Mouse (Mus musculus) hematopoietic stem cell, adult 5-6 weeks (primary cell): ENCODE results near the gene 4933428G20Rik. TPM values are rescaled to one million over a fixed set of nuclear protein-coding genes. Genes with fewer than 3 reads are reported as not detected.

Source experiments
- ATAC-seq, 2 experiments: fragments of 125-278 bp in 1 of 2; replicated peaks in 1 of 2; 2 replicates each; pipeline ENCODE4 v1.8.0; 2016 to 2017; ENCODE audit warnings: inconsistent platforms in 2 of 2, mild to moderate bottlenecking in 2 of 2, moderate number of reproducible peaks in 2 of 2, low read depth in 1 of 2, moderate TSS enrichment in 1 of 2; ENCODE audit not compliant: low FRiP score in 2 of 2, poor library complexity in 2 of 2, severe bottlenecking in 2 of 2, insufficient read depth in 1 of 2, low TSS enrichment in 1 of 2
- total RNA-seq: library from RNA; stranded (forward); fragments of 172-1452, 232-1000 nt; gene quantifications from 2 replicates; pipeline ENCODE4 v1.2.3, GENCODE M21; 2017

4933428G20Rik gene
- total RNA-seq, 1 experiment from 2014 or later, result not detected

DNA sequence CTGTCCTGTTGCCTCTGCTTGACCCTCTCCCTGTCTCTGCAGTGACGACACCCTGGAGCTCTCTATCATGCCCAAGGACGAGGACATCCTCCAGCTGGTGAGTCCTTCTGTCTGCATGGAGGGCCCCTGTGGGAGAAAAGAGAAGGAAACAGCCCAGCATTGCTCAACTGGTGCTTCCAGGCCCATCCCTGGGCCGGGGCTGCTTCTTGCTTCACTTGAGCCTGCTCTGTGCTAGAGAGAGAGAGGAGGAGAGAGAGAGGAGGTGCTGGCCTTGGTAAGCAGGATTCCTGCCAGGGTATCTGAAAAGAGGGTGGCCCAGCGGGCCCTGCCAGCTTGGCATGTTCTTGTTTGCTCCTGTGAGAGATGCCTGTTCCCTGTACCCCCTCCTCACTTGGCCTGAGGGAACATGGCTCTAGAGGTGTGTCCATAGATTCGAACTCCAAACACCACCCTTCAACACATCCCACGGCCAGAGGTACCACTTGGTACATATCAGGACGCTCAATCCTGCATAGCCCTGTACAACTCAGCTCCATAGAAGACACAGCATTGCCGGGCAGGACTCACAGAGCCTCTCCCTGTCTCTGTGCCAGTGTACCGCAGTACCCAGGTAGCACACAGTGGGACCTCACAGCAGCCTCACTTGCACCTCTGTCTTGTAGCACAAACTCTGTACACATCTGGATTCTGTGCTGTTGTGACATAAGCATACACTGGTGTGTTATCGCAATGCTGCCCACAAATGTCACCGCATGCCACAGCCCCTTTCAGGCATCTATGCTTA lies 51.3 kb downstream of the 4933428G20Rik start:
- peak in 1 of 2 experiments; percentile 26; a peak in 1 of 4 replicates for ATAC-seq

DNA sequence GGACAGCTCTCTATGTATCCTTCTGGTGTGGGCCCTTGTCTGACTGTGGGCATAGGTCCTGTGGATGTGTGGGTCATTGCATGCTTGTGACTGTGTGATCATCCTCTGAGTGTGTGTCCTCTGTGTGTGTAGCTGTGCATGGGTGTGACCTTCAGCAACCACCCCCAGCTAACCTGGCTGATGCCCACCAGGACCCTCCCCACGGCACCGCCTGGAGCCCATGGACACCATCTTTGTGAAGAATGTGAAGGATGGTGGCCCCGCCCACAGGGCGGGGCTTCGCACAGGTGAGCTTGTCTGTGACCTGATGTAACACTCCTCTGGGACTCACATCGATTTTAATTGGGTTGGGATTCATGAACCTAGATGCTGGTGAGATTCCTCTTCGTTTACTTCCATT lies 52.2 kb downstream of the 4933428G20Rik start:
- no peak for ATAC-seq

DNA sequence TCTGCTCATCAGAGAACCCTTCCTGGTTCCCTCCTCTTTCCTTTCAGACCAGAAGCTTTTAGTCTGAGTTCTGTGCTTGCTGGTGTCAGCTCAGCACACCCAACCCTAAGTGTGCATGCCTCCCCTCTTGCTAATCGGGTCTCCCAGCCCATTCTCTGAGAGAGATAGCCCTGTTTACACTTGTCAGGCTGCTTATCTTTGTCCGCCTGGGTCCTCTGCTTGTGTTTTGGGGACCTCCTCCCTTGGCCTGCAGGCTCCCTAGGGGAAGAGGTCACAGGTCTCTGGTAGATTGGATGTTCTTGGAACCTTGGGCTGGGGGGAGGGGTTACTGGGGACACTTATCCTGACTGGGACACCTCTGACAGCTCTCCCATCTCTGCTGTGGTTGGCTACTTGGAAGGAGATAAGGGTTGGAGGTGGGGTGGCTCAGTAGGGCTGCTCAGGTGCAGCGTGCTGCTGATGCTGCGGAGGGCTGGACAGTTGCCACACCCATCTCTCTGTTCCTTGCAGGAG lies 54.1 kb downstream of the 4933428G20Rik start:
- no peak; a peak in 1 of 4 replicates for ATAC-seq

DNA sequence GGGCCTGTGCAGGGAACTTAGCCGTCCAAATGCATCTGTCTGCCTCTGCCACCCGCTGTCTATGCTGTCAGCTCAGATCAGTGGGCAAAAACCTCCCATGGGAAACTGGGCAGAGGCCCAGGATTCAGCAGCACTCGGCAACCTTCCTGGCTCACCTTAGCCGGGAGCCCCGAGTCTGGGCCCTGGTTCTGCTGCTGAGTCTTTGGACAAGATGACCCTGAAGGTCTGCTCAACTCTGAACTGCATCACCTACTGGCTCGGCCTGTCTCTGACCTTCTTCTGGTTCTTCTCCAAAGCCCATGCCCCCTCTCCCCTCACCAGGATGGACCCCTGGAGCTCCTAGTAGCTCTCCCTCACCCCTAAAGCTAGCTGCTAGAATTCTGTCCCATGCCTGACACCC lies 54.5 kb downstream of the 4933428G20Rik start:
- no peak for ATAC-seq

- no peak for ATAC-seq
Observed at GRCm38 (mm10) chr11:97442891-97443675, 57.1 kb downstream of the 4933428G20Rik start.

GRCm38 (mm10) chr11:97441658-97442125 lies 58.4 kb downstream of the 4933428G20Rik start:
- 0 out of 4 replicates have a peak, but pooled peaks have one; percentile 7 to 8 for ATAC-seq

DNA sequence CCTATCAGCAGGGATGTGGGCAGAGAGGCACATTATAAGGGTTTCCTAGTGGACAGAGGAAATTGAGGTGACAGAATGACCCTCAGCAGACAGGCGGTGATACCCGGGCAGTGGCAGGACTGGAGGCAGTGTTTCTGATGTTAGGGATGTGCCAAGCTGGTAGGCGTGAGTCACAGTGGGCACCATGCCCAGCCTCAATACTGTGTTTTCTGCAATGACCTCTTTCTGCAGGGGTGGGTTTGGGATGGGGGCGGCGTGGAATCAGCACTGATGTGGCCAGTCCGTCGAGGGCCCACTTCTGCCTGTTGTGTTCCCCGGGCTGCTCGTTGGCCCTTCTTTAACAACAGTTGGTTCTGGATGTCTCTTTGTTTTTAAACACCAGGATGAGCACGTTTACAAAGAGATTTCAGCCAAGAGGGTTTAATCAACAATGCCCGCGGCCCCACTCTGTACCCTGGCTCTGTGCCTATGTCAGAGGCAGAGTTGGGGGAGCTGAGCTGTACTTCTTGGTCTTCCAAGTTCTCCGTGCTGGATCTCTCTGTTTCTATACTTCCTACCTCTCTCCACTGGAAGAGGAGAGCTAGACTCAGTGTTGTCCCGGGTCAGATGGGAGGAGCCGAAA lies 59.0 kb downstream of the 4933428G20Rik start:
- ATAC-seq, result no peak

Other genes starting within 250 kb of the 4933428G20Rik start
- 33.1 and 59.0 TPM in 2 replicates for gene Npepps, start 219.7 kb downstream of the 4933428G20Rik start, total RNA-seq
- 21.4 and 22.7 TPM in 2 replicates for gene Mrpl45, start 184.6 kb downstream of the 4933428G20Rik start, total RNA-seq
- 0.10 and 0.31 TPM in 2 replicates for gene Gpr179, start 148.3 kb downstream of the 4933428G20Rik start, total RNA-seq
- 12.8 and 13.6 TPM in 2 replicates for gene Socs7, start 137.8 kb downstream of the 4933428G20Rik start, total RNA-seq
- 7.3 and 11.4 TPM in 2 replicates for gene Arhgap23, start 84.8 kb downstream of the 4933428G20Rik start, total RNA-seq
- gene Srcin1, start 75.8 kb upstream of the 4933428G20Rik start, total RNA-seq, result not detected in 2 replicates
- 2.1 and 2.2 TPM in 2 replicates for gene Epop, start 129.4 kb upstream of the 4933428G20Rik start, total RNA-seq
- gene Mllt6, start 163.1 kb upstream of the 4933428G20Rik start, total RNA-seq, result 16.5 and 19.5 TPM in 2 replicates
- gene Cisd3, start 185.5 kb upstream of the 4933428G20Rik start, total RNA-seq, result 4.8 and 9.2 TPM in 2 replicates
- gene Pcgf2, start 200.2 kb upstream of the 4933428G20Rik start, total RNA-seq, result 1.5 and 2.8 TPM in 2 replicates
- 93.0 and 116 TPM in 2 replicates for gene Psmb3, start 203.1 kb upstream of the 4933428G20Rik start, total RNA-seq
- gene Pip4k2b, start 244.4 kb upstream of the 4933428G20Rik start, total RNA-seq, result 42.3 and 81.6 TPM in 2 replicates